Mouse (Mus musculus) erythroblast, embryonic 14.5 days (primary cell): Measurements from ENCODE around the gene Vwf. TPM values are rescaled to one million over a fixed set of nuclear protein-coding genes. Genes with fewer than 3 reads are reported as not detected.
A peak's percentile ranks its signal among the peaks of the same experiment; 100 is the strongest.

Experiments used
- H3K27me3 ChIP-seq: 2 replicates; pipeline ENCODE4 v1.6.1; 2012; ENCODE audit warnings: inconsistent platforms; ENCODE audit not compliant: control insufficient read depth
- H3K36me3 ChIP-seq: 2 replicates; pipeline ENCODE4 v1.6.1; 2012; ENCODE audit warnings: mild to moderate bottlenecking, inconsistent platforms; ENCODE audit not compliant: control insufficient read depth
- H3K4me1 ChIP-seq: 2 replicates; pipeline ENCODE4 v1.6.1; 2012; ENCODE audit warnings: inconsistent platforms; ENCODE audit not compliant: control insufficient read depth
- H3K4me3 ChIP-seq: replicated peaks from 2 replicates; pipeline ENCODE3; 2012; ENCODE audit warnings: moderate library complexity, mild to moderate bottlenecking, inconsistent platforms
- H3K9me3 ChIP-seq: 2 replicates; pipeline ENCODE4 v1.6.1; 2012; ENCODE audit warnings: low read length, inconsistent platforms, mixed read lengths; ENCODE audit not compliant: control insufficient read depth
- GATA1 ChIP-seq: IDR thresholded peaks from 2 replicates; pipeline ENCODE4 v1.6.1; 2012; ENCODE audit warnings: low read length, inconsistent platforms, mixed read lengths
- TAL1 ChIP-seq: IDR thresholded peaks from 3 replicates; pipeline ENCODE4 v1.6.1; 2012; ENCODE audit warnings: low read length, inconsistent platforms, mixed read lengths
- polyA plus RNA-seq: library from polyadenylated mRNA; stranded (reverse); fragments of >175 nt; gene quantifications from 2 replicates; pipeline ENCODE4 v1.2.3, GENCODE M21; 2012

Vwf gene
- polyA plus RNA-seq, 1 experiment = 0.35 TPM

DNA sequence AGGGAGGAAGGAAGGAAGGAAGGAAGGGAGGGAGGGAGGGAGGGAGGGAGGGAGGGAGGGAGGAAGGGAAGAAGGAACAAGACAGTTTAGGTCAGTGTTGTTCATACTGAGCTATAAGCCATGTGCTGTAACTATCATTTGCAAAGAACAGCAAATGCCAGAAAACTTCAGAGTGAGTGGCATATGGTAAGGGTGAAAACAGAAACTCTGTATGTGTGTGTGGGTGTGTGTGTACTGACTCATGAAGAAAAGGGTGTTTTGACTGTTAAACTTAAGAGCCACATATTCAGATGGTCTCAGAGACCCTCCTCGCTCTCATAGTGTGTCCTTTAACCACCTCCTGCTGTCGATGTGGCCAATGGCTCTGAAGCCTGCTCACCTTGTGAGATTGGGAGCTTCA, 14.9 kb downstream of the Vwf start:
- H3K4me3 ChIP-seq = no peak overlapping the region
- H3K9me3 ChIP-seq = no peaks in the 10 kb centered on the region
- H3K4me1 ChIP-seq = peaks cover 89% of the 10 kb centered on the region
- no peaks in the 10 kb centered on the region for H3K27me3 ChIP-seq
- peaks cover 8% of the 10 kb centered on the region for H3K36me3 ChIP-seq
- TF ChIP-seq GATA1 (no peak), TAL1 (no peak)

- Histone ChIP-seq H3K4me1 (peaks cover 99% of the 10 kb centered on the region), H3K4me3 (peak overlapping the region; percentile 67), H3K9me3 (no peaks in the 10 kb centered on the region), H3K27me3 (no peaks in the 10 kb centered on the region), H3K36me3 (peaks cover 29% of the 10 kb centered on the region)
- peak; percentile 92 for TF ChIP-seq TAL1
- peak; percentile 92 for TF ChIP-seq GATA1
Observed at GRCm38 (mm10) chr6:125564812-125565281, 18.3 kb downstream of the Vwf start.

GRCm38 (mm10) chr6:125565326-125565725, 18.8 kb downstream of the Vwf start:
- Histone ChIP-seq H3K9me3 (no peaks in the 10 kb centered on the region), H3K4me1 (peaks cover 99% of the 10 kb centered on the region), H3K27me3 (no peaks in the 10 kb centered on the region), H3K4me3 (peak overlapping the region; percentile 67), H3K36me3 (peaks cover 34% of the 10 kb centered on the region)
- TF ChIP-seq GATA1 (no peak), TAL1 (no peak)

- Histone ChIP-seq H3K27me3 (no peaks in the 10 kb centered on the region), H3K36me3 (peaks cover 43% of the 10 kb centered on the region), H3K4me1 (peaks cover 97% of the 10 kb centered on the region), H3K9me3 (no peaks in the 10 kb centered on the region), H3K4me3 (peak overlapping the region; percentile 11)
- TF ChIP-seq TAL1 (no peak), GATA1 (no peak)
Observed at GRCm38 (mm10) chr6:125566656-125567055, 20.1 kb downstream of the Vwf start.

DNA sequence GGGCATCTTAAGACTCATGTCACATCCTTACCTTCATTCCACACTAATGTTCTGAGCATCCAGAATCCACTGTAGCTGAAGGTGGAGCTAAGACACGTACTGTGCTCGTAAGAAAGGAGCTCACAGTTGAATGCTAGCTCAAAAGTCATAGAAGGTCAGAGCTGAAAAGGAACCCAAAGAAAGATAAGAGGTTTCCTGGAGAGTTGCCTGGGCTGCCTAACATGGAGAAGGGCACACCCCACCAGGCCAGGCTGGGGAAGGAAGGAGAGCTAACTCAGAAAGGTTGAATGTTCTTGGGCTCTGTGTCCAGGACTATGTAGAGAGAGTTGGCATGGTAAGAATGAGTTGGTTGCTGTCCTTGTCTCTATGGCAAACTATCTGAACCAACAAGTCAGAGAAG, 21.8 kb downstream of the Vwf start:
- Histone ChIP-seq H3K27me3 (no peaks in the 10 kb centered on the region), H3K9me3 (no peaks in the 10 kb centered on the region), H3K36me3 (peaks cover 46% of the 10 kb centered on the region), H3K4me3 (peak overlapping the region; percentile 10), H3K4me1 (peaks cover 92% of the 10 kb centered on the region)
- TF ChIP-seq TAL1 (no peak), GATA1 (no peak)

DNA sequence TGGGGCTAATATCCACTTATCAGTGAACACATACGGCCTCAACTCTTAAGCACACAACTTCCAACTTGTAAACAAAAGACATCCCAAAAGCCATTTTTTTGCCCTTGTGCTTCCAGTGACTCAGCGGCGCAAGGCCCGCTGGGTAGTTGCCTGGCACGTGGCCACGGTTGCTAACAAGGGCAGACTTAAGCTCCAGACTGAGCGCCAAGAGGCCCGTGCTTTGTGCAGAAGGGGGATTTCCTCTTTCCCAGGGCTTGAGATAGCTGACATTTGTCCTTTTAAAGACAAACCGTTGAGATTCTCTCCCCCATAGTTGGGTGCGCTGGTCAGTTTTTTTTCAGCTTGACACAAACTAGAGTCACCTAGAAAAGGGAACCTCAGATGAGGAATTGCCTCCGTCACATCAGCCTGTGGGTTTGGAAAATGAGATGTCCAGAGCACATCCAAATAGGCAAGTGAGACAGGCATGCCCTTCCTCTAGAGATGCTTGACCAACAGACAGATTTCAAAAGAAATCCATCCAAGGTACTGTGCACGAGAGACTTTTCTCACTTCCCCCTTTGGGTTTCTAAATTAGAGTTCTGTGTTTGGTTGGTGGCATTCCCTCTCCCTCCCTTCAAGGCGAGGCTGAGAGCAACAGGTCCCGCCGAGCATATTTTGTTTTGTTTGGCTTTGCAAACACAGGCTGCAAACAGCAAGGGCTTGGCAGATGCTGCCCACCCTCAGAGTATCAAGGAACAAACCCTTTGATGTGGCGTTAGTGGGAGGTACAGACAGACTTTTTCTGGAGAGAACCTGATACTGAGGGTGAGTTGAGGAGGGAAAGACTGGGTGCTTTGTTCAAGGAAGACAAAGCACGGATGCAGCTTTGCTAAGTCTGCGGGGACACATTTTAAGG, 26.0 kb downstream of the Vwf start:
- peaks cover 79% of the 10 kb centered on the region for H3K4me1 ChIP-seq
- H3K36me3 ChIP-seq = peaks cover 61% of the 10 kb centered on the region
- peak overlapping the region; percentile 75 for H3K4me3 ChIP-seq
- TF ChIP-seq TAL1 = no peak
- no peak for TF ChIP-seq GATA1
- no peaks in the 10 kb centered on the region for H3K9me3 ChIP-seq
- no peaks in the 10 kb centered on the region for H3K27me3 ChIP-seq

- peaks cover 77% of the 10 kb centered on the region for H3K4me1 ChIP-seq
- peak overlapping the region; percentile 75 for H3K4me3 ChIP-seq
- H3K9me3 ChIP-seq = no peaks in the 10 kb centered on the region
- H3K27me3 ChIP-seq = no peaks in the 10 kb centered on the region
- peaks cover 57% of the 10 kb centered on the region for H3K36me3 ChIP-seq
- TF ChIP-seq TAL1 (no peak), GATA1 (no peak)
Observed at GRCm38 (mm10) chr6:125573189-125573928, 26.8 kb downstream of the Vwf start.

GRCm38 (mm10) chr6:125575080-125575479, 28.5 kb downstream of the Vwf start:
- Histone ChIP-seq H3K27me3 (no peaks in the 10 kb centered on the region), H3K4me3 (no peak overlapping the region), H3K4me1 (peaks cover 65% of the 10 kb centered on the region), H3K36me3 (peaks cover 47% of the 10 kb centered on the region), H3K9me3 (no peaks in the 10 kb centered on the region)
- no peak for TF ChIP-seq TAL1
- no peak for TF ChIP-seq GATA1

DNA sequence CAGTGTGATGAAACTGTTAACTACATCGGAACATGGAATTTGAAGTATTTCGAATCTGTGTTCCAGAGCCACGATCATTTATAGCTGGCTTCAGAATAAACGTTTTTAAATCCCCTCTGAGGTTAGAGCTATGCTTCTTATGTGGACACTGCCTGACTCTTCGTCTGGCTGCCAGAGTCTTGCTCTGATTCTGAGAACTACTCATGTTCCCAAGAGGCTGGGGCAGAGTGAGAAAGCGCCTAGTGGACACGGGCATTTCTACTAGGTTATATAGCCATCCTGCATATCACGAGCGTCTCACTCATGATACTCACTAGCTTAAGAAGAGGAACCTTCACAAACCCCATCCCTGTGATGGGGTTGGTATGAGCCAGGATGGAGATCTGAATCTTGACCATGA, 30.7 kb downstream of the Vwf start:
- Histone ChIP-seq H3K4me3 (no peak overlapping the region), H3K4me1 (peaks cover 49% of the 10 kb centered on the region), H3K9me3 (no peaks in the 10 kb centered on the region), H3K27me3 (no peaks in the 10 kb centered on the region), H3K36me3 (peaks cover 34% of the 10 kb centered on the region)
- TF ChIP-seq TAL1 = no peak
